Comparison of ENCODE assay signal across 8 mouse cellular contexts in genomic region chr1:184727401-184728265, GRCm38 (mm10). TPM values are rescaled to one million over a fixed set of nuclear protein-coding genes. Genes with fewer than 3 reads are reported as not detected.
DNase-seq lines count a peak whose midpoint lies in the region; ATAC-seq lines count a peak whose summit lies in the region.

No protein-coding gene starts in this region.

- H3K9ac ChIP-seq in forebrain, embryonic 11.5 days (ENCODE audit: low read length), result no peak overlapping the region
- H3K9ac ChIP-seq in limb, embryonic 12.5 days (replicated peaks), result peak overlapping the region; percentile 35
- H3K9ac ChIP-seq in neural tube, embryonic 13.5 days, result peak overlapping the region; percentile 31

- no peaks in the 10 kb centered on the region for H3K9me3 ChIP-seq in heart, embryonic 10.5 days
- H3K9me3 ChIP-seq in forebrain, embryonic 11.5 days (ENCODE audit: control insufficient read depth, low read length), result no peaks in the 10 kb centered on the region
- H3K9me3 ChIP-seq in limb, embryonic 12.5 days, result no peaks in the 10 kb centered on the region
- H3K9me3 ChIP-seq in neural tube, embryonic 13.5 days, result no peaks in the 10 kb centered on the region

- WGBS in heart, embryonic 10.5 days, result 9% methylated on average over 49 of the region's 49 CpGs
- WGBS in forebrain, embryonic 11.5 days, result 2% methylated on average over 49 of the region's 49 CpGs
- 2% methylated on average over 49 of the region's 49 CpGs for WGBS in limb, embryonic 12.5 days
- WGBS in neural tube, embryonic 13.5 days, result 4% methylated on average over 49 of the region's 49 CpGs

- no peaks in the 10 kb centered on the region for H3K36me3 ChIP-seq in heart, embryonic 10.5 days
- H3K36me3 ChIP-seq in forebrain, embryonic 11.5 days (ENCODE audit: control insufficient read depth, insufficient read depth, low read length), result no peaks in the 10 kb centered on the region
- H3K36me3 ChIP-seq in limb, embryonic 12.5 days, result no peaks in the 10 kb centered on the region
- H3K36me3 ChIP-seq in neural tube, embryonic 13.5 days, result no peaks in the 10 kb centered on the region

- DNase-seq in heart, embryonic 10.5 days (ENCODE audit: low spot score), result peak; percentile 82
- no peak for DNase-seq in heart, postnatal 4 days
- peak; percentile 40 for DNase-seq in R1 (ENCODE audit: low read depth, low spot score)
- DNase-seq in forebrain, embryonic 11.5 days (ENCODE audit: low spot score), result peak; percentile 76
- no peak for DNase-seq in spleen, postnatal 14 days (ENCODE audit: low spot score in 2 of 2)
- DNase-seq in gastrocnemius, postnatal 36 days, result no peak

- H3K4me1 ChIP-seq in heart, embryonic 10.5 days, result peaks cover 25% of the 10 kb centered on the region
- peaks cover 7% of the 10 kb centered on the region; the same call in 1 of the 2 replicates for H3K4me1 ChIP-seq in forebrain, embryonic 11.5 days (replicated peaks; ENCODE audit: control insufficient read depth, insufficient read depth, low read length)
- H3K4me1 ChIP-seq in limb, embryonic 12.5 days (replicated peaks), result peaks cover 43% of the 10 kb centered on the region
- H3K4me1 ChIP-seq in neural tube, embryonic 13.5 days (replicated peaks), result peaks cover 26% of the 10 kb centered on the region

- H3K4me2 ChIP-seq in forebrain, embryonic 11.5 days (ENCODE audit: low read depth, low read length, severe bottlenecking), result peak overlapping the region; percentile 55
- peak overlapping the region; percentile 94 for H3K4me2 ChIP-seq in limb, embryonic 12.5 days
- peak overlapping the region; percentile 62 for H3K4me2 ChIP-seq in neural tube, embryonic 13.5 days

- peak; percentile 26; the same call in 1 of the 2 replicates for ATAC-seq in forebrain, embryonic 11.5 days (replicated peaks; ENCODE audit: low FRiP score)
- no peak for ATAC-seq in limb, embryonic 12.5 days (ENCODE audit: insufficient number of reproducible peaks, insufficient read depth, low FRiP score, low TSS enrichment, low read depth)
- ATAC-seq in neural tube, embryonic 13.5 days (ENCODE audit: low read depth), result peak; percentile 57; the same call in 1 of the 2 replicates

- peaks cover 94% of the 10 kb centered on the region for H3K27me3 ChIP-seq in heart, embryonic 10.5 days (ENCODE audit: insufficient read depth, poor library complexity, severe bottlenecking)
- peaks cover 93% of the 10 kb centered on the region for H3K27me3 ChIP-seq in forebrain, embryonic 11.5 days (ENCODE audit: control insufficient read depth, insufficient read depth, low read length)
- peaks cover 97% of the 10 kb centered on the region for H3K27me3 ChIP-seq in limb, embryonic 12.5 days
- peaks cover 98% of the 10 kb centered on the region for H3K27me3 ChIP-seq in neural tube, embryonic 13.5 days

- peak overlapping the region; percentile 65 for H3K27ac ChIP-seq in heart, embryonic 10.5 days
- no peak overlapping the region for H3K27ac ChIP-seq in forebrain, embryonic 11.5 days (ENCODE audit: low read depth, low read length)
- no peak overlapping the region for H3K27ac ChIP-seq in limb, embryonic 12.5 days
- no peak overlapping the region for H3K27ac ChIP-seq in neural tube, embryonic 13.5 days (replicated peaks)

- H3K4me3 ChIP-seq in heart, embryonic 10.5 days, result peak overlapping the region; percentile 55
- peak overlapping the region; percentile 30 for H3K4me3 ChIP-seq in forebrain, embryonic 11.5 days (ENCODE audit: low read depth, low read length)
- peak overlapping the region; percentile 40 for H3K4me3 ChIP-seq in limb, embryonic 12.5 days (replicated peaks)
- peak overlapping the region; percentile 39 for H3K4me3 ChIP-seq in neural tube, embryonic 13.5 days

- intact Hi-C loops in gastrocnemius, postnatal 36 days (cut with DNase I), result no loop called here

RNA-seq across cellular contexts. Expression of gene Hlx, which starts 4.8 kb away (rescaled TPM):
- polyA plus RNA-seq in heart, embryonic 10.5 days (2016; fragmentation: Nextera tagmentation; extraction: Ambion mirVana), result 3.1 and 19.4 TPM in 2 replicates
- total RNA-seq in heart, postnatal 4 days (2021), result 10 to 100 TPM; 13.7 to 20.6 TPM
- 3.0 and 4.6 TPM in 2 replicates for polyA plus RNA-seq in forebrain, embryonic 11.5 days (2014; fragmentation: Nextera tagmentation; extraction: Ambion mirVana)
- polyA plus RNA-seq in limb, embryonic 12.5 days (2016; fragmentation: Nextera tagmentation; extraction: Ambion mirVana), result 24.1 and 26.8 TPM in 2 replicates
- 4.1 and 5.1 TPM in 2 replicates for polyA plus RNA-seq in neural tube, embryonic 13.5 days (2015; fragmentation: Nextera tagmentation; extraction: Ambion mirVana)
- total RNA-seq in gastrocnemius, postnatal 36 days (2021), result 10 to 100 TPM in 1 of 2 experiments, 1 to 10 TPM in 1; 9.6 to 11.6 TPM

Comparison
In these comparisons a context has a peak if more than half of its experiments do, and no peak if none do; other contexts are left out.
1. DNase-seq: peak in heart, embryonic 10.5 days (single experiment), R1 (single experiment) and forebrain, embryonic 11.5 days (single experiment); none in heart, postnatal 4 days (single experiment), spleen, postnatal 14 days (0 of 2) and gastrocnemius, postnatal 36 days (0 of 2).
2. Peak in every context shown above with its lines, with median percentiles within 50 percentile points of each other: H3K4me3 ChIP-seq and H3K4me2 ChIP-seq.